Mouse (Mus musculus): ENCODE measurements around the gene AI661453. TPM values are rescaled to one million over a fixed set of nuclear protein-coding genes. Genes with fewer than 3 reads are reported as not detected.

Gene AI661453
- 0.60 and 0.67 TPM in 2 replicates for polyA plus RNA-seq (2012; rRNA removed)

DNA sequence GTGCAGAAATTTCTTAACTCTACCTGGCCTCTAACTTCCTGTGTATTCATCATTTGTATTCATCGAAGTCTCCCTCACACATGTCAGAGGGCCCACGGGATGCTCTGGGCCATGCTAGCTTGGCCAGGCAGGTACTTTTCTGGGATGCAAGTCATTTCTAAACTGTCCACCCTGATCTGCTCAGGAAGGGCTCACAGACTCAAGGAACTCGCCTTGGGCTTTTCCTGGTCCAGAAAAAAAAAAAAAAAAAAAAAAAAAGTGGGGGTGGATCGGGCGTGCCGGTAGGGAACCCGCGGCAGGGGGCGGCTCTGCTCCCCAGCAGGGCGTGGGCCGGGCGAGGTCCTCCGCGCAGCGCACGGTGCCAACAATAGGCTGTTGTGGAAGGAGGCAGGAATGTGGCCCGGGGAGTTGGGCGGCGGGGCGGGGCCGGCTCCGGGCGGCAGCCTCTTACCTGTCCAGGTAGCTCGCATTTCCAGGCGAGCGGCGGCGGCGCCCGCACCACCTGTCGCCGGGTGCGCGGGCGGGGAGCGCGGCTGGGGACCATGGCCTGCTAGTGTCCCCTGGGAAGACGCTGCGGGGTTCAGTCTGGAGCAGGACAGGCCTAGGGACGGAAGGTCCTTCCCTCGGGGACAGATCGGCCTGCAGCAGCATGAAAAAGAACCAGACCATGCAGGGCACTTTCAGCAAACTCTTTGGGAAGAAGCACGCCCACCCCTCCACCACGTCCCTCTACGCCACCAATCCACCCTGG, at the start of gene AI661453:
Gene AI661453, plus strand, starts transcription at position 460 of the 751 bp plus-strand sequence.

DNA sequence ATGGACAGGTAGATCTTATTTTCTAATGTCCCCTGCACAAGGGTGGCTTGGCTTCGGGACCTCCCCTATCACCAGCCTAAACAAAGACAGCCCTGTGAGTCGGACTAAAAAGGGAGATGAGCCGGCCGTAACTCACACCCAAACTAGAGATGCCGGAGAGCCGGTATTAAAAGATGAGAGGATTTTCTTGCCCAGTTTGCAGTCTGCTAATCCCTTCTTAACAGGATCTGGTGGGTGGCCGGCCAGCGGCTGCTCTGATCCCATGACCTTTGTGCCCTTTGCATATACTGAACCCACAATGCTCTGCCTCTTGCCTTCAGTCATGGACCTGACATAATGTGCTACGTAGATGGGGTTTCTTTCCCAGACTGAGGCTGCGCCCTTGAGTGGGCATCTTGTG, 36.0 kb upstream of the AI661453 start, which contains the start of gene Guca1a:
Gene Guca1a, minus strand, starts transcription at position 134 of the 400 bp plus-strand sequence.

DNA sequence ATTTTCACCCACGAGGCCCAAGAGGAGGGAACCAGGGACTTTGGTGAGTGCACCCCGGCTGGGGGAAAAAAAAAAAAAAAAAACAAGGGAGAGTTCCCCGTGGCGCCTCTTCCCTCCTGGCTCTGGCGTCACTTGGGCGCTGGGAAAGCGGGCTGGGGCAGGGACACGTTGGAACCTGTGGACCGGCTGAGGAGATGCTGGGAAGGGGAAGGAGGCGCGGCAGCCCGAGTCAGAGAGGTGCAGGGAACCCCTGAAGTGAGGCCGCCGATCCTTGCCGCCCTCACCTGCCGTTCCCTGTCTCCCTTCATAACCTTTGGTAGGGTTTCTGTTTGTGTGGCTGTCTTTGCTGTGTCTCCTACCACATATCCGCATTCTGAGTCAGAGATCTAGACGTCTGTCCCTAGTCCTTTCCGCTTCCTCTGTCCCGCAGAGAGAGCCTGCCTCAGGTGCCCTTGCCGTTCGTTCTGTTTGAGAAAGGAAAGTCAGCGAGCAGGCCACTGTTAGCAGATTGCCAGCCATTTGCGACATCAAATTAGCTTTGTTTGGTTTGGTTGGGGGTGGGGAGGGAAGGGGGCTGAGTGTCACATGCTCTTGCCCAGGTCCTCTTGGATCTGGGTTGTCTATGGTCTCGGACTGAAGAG, 612 bp downstream of the AI661453 start, which contains the start of gene 1700001C19Rik:
Gene 1700001C19Rik, minus strand, starts transcription at position 470 of the 641 bp plus-strand sequence.

DNA sequence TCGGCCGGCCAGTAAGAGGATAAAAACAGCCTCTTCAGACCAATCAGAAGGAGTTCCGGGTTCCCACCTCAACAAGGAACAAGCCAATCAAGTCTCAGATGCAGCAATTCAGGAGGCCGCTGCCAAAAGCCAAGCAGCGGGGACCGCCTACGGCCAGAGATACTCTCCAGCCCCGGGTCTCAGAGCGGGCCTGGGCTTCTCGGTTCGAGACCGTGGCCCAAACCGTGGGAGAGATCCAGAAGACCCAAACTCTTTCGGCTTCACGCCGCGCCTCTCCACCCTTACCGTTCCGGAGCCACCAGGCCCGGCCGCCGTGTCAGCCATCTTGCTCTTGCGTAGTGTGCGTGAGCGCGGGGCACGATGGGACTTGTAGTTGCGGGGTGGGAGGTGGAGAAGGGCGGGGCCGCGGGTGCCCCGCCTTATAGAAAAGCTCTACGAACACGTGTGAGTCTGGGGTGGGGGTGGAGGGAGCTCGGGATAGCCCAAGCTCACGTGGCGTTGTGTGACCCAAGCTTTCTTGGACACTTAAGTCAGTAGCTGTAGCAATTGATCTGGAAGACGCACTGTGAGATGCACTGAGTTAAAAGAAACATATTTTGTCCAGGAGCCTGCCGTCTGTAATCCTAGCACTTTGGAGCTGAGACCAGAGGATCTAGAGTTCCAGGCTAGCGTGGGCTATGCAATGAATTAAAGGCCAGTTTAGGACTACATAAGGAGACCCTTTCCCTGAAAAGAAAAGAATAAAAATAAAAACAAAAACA, 65.7 kb downstream of the AI661453 start, which contains the start of gene Taf8:
Gene Taf8, minus strand, starts transcription at position 347 of the 761 bp plus-strand sequence.

DNA sequence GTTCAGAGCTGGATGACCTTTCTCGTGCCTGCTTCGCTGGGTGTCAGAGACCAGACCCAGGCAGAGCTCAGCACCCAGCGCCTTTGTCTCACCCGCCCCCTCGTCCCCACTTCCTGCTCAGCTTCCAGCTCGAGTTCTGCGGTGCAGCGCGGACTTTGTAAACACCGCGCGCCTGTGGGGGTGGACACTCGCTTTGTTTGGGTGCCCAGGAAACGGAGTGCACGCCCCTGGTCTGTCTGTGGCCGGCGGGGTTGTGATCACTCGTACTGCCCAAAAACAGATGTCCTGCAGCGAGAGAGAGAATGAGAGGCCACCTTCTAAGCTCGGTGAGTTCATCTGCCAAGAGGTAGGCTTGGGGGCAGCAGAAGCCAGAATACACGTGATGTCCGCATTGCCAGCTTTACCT, 68.5 kb downstream of the AI661453 start, which contains the start of gene Ccnd3:
Gene Ccnd3, plus strand, starts transcription at position 111 of the 406 bp plus-strand sequence.

Other genes starting within 250 kb of the AI661453 start
- 49.7 and 55.2 TPM in 2 replicates for gene Mrps10, start 67.7 kb upstream of the AI661453 start, polyA plus RNA-seq (2012; rRNA removed)
- gene Guca1b, start 51.2 kb upstream of the AI661453 start, polyA plus RNA-seq (2012; rRNA removed): 1.1 and 1.3 TPM in 2 replicates
- 0.99 and 2.2 TPM in 2 replicates for gene Guca1a, start 36.0 kb upstream of the AI661453 start, polyA plus RNA-seq (2012; rRNA removed)
- 0.05 and 0.15 TPM in 2 replicates for gene 1700001C19Rik, start 761 bp downstream of the AI661453 start, polyA plus RNA-seq (2012; rRNA removed)
- gene Taf8, start 65.7 kb downstream of the AI661453 start, polyA plus RNA-seq (2012; rRNA removed): 47.4 and 48.0 TPM in 2 replicates
- gene Ccnd3, start 68.4 kb downstream of the AI661453 start, polyA plus RNA-seq (2012; rRNA removed): 194 and 197 TPM in 2 replicates
- 23.2 and 24.1 TPM in 2 replicates for gene Bysl, start 174.9 kb downstream of the AI661453 start, polyA plus RNA-seq (2012; rRNA removed)
- 47.8 and 57.1 TPM in 2 replicates for gene Med20, start 175.0 kb downstream of the AI661453 start, polyA plus RNA-seq (2012; rRNA removed)
- gene Gm20517, start 175.0 kb downstream of the AI661453 start, polyA plus RNA-seq (2012; rRNA removed): 2.2 and 4.3 TPM in 2 replicates
- 21.1 and 27.6 TPM in 2 replicates for gene Usp49, start 194.1 kb downstream of the AI661453 start, polyA plus RNA-seq (2012; rRNA removed)